In the genomic region with DNA sequence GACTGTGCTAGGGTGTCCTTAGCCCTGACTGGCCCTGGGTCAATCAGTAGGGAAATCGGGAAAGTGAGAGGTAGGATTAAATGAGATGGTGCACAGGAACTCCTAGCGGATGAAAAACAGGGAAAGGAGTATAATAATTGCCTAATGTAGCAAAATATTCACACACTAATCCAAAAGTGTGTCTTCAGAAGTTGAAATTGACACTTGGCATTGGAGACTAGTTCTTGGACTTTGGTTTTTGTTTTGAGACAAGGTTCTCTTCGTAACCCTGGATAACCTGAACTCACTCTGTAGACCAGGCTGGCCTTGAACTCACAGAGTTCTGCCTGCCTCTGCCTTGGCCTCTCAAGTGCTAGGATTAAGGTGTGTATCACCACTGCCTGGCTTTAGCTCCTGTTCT, we compare ENCODE assay signal across 16 mouse cellular contexts.
"Had no signal": no experiment of that assay in that cellular context is flagged by ENCODE, and none has a peak within 500 bp of the region (broad histone marks: within the 10 kb centered on the region; RNA-seq: fewer than 3 reads in every experiment).

No protein-coding gene starts in this region.

- H3K27ac ChIP-seq: neural tube, embryonic 13.5 days; neural tube, embryonic 15.5 days; stomach, embryonic 15.5 days; stomach, postnatal 0 days had no signal

- H3K36me3 ChIP-seq: neural tube, embryonic 13.5 days; neural tube, embryonic 15.5 days; stomach, embryonic 15.5 days had no signal

- H3K4me2 ChIP-seq: neural tube, embryonic 13.5 days; neural tube, embryonic 15.5 days; stomach, embryonic 15.5 days had no signal

- H3K4me3 ChIP-seq: neural tube, embryonic 13.5 days; neural tube, embryonic 15.5 days; stomach, embryonic 15.5 days had no signal

- H3K9me3 ChIP-seq: neural tube, embryonic 15.5 days; stomach, embryonic 15.5 days had no signal

- DNase-seq: retina, postnatal 1 day; right cerebral cortex, adult 18-20 months; right cerebral cortex, postnatal 14 days; right cerebral cortex, postnatal 25 days; right cerebral cortex, postnatal 4 days; spleen, adult 18-20 months; thymus, adult 18-20 months; thymus, adult 2 months; thymus, postnatal 14 days; thymus, postnatal 25 days; thymus, postnatal 36 days; thymus, postnatal 4 days had no signal

- H3K9ac ChIP-seq: neural tube, embryonic 13.5 days; neural tube, embryonic 15.5 days; stomach, embryonic 15.5 days had no signal

- H3K27me3 ChIP-seq: neural tube, embryonic 13.5 days; neural tube, embryonic 15.5 days; stomach, embryonic 15.5 days had no signal
